Mouse (Mus musculus): ENCODE results near the gene Fam92b. TPM values are rescaled to one million over a fixed set of nuclear protein-coding genes. Genes with fewer than 3 reads are reported as not detected.

Fam92b gene
- polyA plus RNA-seq, 1 experiment from 2014 or later: 0.78 TPM

DNA sequence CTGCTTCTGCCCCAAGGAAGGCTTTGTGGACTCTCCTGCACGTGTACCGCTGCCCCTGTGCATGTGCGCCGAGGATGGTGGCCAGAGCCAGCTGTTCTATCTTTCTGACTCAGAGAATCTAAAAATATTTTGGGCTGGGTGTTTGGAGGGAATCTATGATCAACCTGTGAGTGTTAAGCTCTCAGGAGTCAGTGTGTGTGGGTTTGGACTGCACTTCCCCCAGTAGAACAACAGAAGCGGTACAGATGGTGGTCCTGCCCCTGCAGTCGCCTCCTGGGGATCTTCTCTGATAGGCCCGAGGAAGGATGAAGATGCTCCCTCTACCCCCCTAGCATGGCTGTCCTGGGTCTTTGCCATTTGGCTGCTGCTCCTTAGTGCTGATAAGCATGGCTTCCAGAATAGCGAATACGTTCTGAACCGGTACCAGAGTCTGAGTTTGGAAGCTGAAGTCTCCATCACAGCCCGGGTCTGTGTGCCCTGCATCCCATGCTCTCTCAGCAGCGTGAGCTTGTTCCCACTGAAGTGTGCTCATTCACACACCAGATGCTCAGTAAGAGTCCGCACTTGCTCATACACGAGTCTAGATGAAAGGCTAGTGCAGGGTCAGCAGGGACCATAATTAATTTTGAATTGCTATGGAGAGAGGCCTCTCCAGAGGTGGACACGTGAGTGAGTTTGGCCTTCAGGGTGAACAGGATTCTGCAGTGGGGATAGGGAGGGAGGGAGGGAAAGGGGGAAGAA is 33.2 kb downstream of the Fam92b start:
- Histone ChIP-seq H3K9ac (no peak overlapping the region), H3K4me2 (replicated peaks) (no peak overlapping the region), H3K27ac (no peak overlapping the region), H3K9me3 (no peaks in the 10 kb centered on the region; the same call in 1 of the 2 replicates), H3K4me1 (replicated peaks) (peaks cover 16% of the 10 kb centered on the region), H3K36me3 (no peaks in the 10 kb centered on the region), H3K27me3 (replicated peaks) (no peaks in the 10 kb centered on the region), H3K4me3 (replicated peaks) (no peak overlapping the region)
- ATAC-seq: no peak
- WGBS: 64% methylated on average over 15 of the region's 15 CpGs

DNA sequence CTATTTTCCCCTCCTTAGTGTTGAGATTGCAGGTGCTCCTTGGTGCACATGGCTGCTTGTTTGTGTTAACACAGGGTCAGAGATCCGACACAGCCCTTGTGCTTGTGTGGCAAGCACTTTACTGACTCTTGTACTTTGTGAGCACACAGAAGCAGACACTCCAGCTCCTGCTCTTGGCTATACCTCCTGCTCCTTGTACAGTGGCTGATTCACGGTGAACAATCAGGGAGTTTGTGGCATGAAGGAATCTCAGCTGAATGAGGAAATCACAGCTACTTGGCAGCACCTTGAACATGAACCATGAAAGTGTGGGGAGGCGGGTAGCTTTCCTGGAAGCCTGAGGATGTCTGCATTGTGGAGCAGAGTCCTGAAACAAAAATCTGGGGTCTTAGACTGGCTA is 36.5 kb downstream of the Fam92b start:
- Histone ChIP-seq H3K27ac (peak overlapping the region; percentile 6; the same call in 1 of the 2 replicates), H3K27me3 (replicated peaks) (no peaks in the 10 kb centered on the region), H3K4me1 (replicated peaks) (peaks cover 28% of the 10 kb centered on the region), H3K36me3 (no peaks in the 10 kb centered on the region), H3K4me3 (replicated peaks) (no peak overlapping the region), H3K4me2 (replicated peaks) (no peak overlapping the region), H3K9me3 (no peaks in the 10 kb centered on the region; the same call in 1 of the 2 replicates), H3K9ac (no peak overlapping the region)
- ATAC-seq: 0 out of 2 replicates have a peak, but pooled peaks have one; percentile 29
- WGBS: 54% methylated on average over 3 of the region's 3 CpGs

DNA sequence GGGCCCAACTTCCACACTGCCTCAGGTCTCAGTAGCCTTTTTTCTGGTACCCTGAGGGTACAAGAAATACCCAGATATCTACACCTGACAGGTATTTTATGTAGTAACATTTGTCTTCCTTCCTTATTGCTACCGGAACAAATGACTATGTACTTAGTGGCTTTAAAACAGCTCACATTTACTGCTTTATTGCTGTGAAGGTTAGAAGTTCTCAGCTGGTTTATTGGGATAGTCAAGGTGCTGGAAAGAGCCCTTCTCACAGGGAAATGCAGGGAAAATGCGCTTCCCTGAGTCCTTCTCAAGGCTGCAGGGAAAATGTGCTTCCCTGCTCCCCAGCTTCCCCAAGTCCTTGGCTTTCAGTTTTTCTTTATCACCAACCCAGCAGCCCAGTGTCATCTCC is 38.3 kb downstream of the Fam92b start:
- H3K4me1 ChIP-seq (replicated peaks): peaks cover 28% of the 10 kb centered on the region

DNA sequence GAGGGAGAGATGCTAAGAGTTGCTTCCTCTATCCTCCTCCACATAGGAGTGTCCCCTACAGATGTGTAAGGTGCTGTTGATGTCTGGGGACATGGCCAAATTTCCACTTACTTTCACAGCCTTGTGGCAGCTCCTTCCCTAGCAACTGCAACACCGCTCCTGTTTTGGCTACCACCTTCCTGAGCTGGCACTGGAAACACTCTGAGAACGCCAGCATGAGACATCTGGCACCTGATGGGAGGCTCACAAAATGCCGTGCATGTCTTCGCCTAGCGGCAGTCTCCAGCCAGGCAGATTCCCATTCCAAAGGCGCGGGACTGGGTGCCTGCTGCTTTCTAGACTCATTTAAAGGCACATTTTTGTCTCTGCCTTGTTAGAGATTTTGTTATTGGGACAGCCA is 40.6 kb downstream of the Fam92b start:
- no peak for ATAC-seq
- Histone ChIP-seq H3K9me3 (no peaks in the 10 kb centered on the region), H3K4me1 (replicated peaks) (peaks cover 28% of the 10 kb centered on the region), H3K9ac (no peak overlapping the region), H3K4me3 (replicated peaks) (no peak overlapping the region), H3K27ac (no peak overlapping the region), H3K27me3 (replicated peaks) (no peaks in the 10 kb centered on the region), H3K4me2 (replicated peaks) (no peak overlapping the region), H3K36me3 (no peaks in the 10 kb centered on the region)
- WGBS: 66% methylated on average over 7 of the region's 7 CpGs

More for the DNA sequence above, 38.3 kb downstream of the Fam92b start:
- WGBS: 54% methylated on average over 2 of the region's 2 CpGs
- Histone ChIP-seq H3K27ac (peak overlapping the region; percentile 76), H3K9me3 (no peaks in the 10 kb centered on the region), H3K36me3 (no peaks in the 10 kb centered on the region), H3K27me3 (replicated peaks) (no peaks in the 10 kb centered on the region), H3K4me2 (replicated peaks) (no peak overlapping the region), H3K9ac (no peak overlapping the region), H3K4me3 (replicated peaks) (no peak overlapping the region)
- peak; percentile 85 for ATAC-seq

DNA sequence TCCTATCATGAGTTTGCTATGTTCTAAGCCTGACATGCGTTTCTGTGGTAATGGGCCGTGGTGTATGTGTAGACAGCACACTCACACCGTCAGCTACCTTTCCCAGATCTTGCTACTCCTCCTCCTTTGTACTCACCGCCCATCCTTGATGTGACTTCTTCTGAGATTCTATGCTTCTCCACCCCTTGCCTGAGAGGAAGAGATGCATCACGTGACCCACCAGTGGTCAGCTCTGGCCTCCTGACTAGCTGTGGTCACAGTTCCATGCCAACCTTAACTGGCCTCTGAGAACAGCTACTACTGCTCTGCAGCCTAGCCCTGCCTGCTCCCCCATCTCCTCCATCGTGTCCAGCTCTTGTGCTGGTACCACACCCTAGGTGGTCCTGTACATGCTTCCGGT is 41.6 kb downstream of the Fam92b start:
- no peak overlapping the region for H3K9ac ChIP-seq
- H3K27ac ChIP-seq: no peak overlapping the region
- no peak overlapping the region for H3K4me3 ChIP-seq (replicated peaks)
- peaks cover 24% of the 10 kb centered on the region for H3K4me1 ChIP-seq (replicated peaks)
- H3K9me3 ChIP-seq: no peaks in the 10 kb centered on the region
- no peaks in the 10 kb centered on the region for H3K27me3 ChIP-seq (replicated peaks)
- H3K4me2 ChIP-seq (replicated peaks): no peak overlapping the region
- H3K36me3 ChIP-seq: no peaks in the 10 kb centered on the region
- ATAC-seq: no peak
- WGBS: 90% methylated on average over 7 of the region's 7 CpGs

DNA sequence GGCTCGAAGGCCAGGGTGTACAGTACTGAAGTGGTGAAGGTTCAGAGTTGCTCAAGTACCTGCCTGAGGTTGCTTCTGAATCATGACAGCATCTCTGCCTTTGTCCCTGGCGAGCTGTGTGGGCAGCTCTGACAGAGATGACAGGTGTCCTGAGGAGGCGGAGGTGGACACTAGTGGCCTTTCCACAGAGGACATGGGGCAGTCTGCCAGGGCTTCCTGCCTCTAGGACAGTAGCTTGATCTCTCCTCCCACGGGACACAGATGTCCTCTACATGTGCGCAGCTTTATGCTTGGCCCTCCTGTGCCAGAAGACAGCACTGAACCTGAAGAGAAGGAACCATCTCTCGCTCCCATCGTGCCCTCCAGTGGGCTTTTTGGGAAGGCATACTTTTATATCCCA is 44.1 kb downstream of the Fam92b start:
- Histone ChIP-seq H3K36me3 (no peaks in the 10 kb centered on the region), H3K9ac (no peak overlapping the region), H3K27me3 (replicated peaks) (no peaks in the 10 kb centered on the region), H3K4me3 (replicated peaks) (no peak overlapping the region), H3K4me2 (replicated peaks) (no peak overlapping the region), H3K9me3 (no peaks in the 10 kb centered on the region), H3K27ac (no peak overlapping the region), H3K4me1 (replicated peaks) (peaks cover 6% of the 10 kb centered on the region; the same call in 1 of the 2 replicates)
- WGBS: 81% methylated on average over 7 of the region's 7 CpGs
- ATAC-seq: no peak

DNA sequence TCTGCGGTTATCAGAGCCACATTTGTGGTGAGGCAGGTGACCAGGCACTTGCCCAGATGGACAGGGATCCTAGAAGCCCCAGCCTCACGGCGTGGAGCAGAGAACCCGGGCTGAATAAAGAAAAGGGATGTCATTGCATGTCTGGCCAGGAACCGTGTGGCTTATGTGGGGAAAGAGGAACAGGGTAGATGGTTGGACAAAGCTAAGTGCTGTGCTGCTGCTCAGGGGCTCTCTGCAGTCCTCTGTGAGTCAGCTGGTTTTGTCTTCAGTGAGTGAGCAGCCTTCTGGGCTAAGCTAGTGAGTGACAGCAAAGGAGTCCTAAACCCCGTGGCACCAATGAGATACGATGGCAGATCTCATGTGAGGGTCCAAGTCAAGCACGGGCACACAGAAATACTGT is 46.1 kb downstream of the Fam92b start:
- Histone ChIP-seq H3K4me1 (replicated peaks) (peaks cover 11% of the 10 kb centered on the region), H3K9me3 (no peaks in the 10 kb centered on the region), H3K27me3 (replicated peaks) (no peaks in the 10 kb centered on the region), H3K4me2 (replicated peaks) (no peak overlapping the region), H3K9ac (no peak overlapping the region), H3K4me3 (replicated peaks) (no peak overlapping the region), H3K27ac (no peak overlapping the region), H3K36me3 (no peaks in the 10 kb centered on the region)
- 89% methylated on average over 8 of the region's 8 CpGs for WGBS
- ATAC-seq: no peak

DNA sequence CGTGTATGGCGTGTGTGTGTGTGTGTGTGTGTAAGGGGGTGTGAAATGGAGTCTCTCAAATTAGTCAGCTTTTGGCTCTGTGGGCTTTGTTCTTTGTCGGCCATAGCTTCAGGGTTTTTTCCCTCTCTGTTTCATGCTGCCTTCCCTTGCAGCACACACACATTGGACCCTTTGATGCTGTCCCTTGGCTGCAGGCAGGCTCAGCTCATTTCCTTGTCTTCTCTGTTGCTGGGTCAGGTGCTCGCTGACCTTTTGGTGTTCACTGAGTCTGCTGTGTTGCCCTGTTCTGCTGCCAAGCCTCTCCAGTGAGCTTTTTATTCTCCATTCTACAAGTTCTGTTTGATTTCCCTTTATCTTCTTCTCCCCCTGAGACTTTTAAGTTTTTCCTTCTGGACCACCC is 47.7 kb downstream of the Fam92b start:
- Histone ChIP-seq H3K9me3 (no peaks in the 10 kb centered on the region), H3K4me3 (replicated peaks) (no peak overlapping the region), H3K9ac (no peak overlapping the region), H3K4me2 (replicated peaks) (no peak overlapping the region), H3K27me3 (replicated peaks) (no peaks in the 10 kb centered on the region), H3K36me3 (no peaks in the 10 kb centered on the region), H3K27ac (no peak overlapping the region), H3K4me1 (replicated peaks) (peaks cover 19% of the 10 kb centered on the region)
- 75% methylated on average over 4 of the region's 4 CpGs for whole genome bisulfite sequencing
- ATAC-seq: no peak

DNA sequence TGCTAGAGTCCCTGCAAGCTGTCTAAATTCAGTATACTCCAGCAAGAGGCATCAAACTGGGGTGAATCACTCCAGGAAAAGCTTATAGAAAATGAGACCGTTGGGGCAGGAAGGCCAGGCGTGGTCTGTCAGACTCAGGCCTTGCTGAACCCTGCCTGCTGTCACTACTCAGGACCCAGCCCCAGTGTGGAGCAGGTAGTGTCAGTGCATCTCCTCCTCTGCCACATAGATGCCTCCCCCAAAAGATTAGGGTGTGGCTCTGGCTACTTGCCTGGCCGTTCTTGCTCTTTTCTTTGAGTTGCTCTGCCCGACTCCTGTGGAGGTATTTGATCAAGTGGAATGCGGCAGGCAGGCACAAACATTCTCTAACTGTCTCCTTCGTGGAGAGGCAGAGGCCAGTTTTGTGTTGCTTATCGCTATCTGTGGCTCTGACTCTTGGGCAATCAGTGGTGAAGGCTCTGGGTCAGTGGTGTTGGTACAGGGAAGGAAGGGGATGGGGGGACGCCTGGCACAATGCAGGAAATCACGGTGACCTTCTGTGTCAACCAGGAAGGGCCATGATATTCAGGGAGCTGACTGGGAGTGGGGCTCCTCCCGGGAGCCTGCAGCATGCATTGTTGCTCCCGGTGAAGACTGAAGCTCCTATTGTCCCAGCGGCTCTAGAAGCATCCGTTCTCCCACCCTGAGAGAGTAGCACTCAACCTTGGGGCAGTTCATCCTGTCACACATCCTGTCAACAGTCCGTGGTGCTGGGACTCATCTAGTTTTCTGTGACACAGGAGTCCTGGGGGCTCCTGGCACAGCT is 50.7 kb downstream of the Fam92b start:
- H3K4me2 ChIP-seq (replicated peaks): peak overlapping the region; percentile 6; the same call in 1 of the 2 replicates
- H3K36me3 ChIP-seq: no peaks in the 10 kb centered on the region
- no peak overlapping the region for H3K9ac ChIP-seq
- H3K4me1 ChIP-seq (replicated peaks): peaks cover 26% of the 10 kb centered on the region
- WGBS: 23% methylated on average over 14 of the region's 14 CpGs
- H3K27ac ChIP-seq: peak overlapping the region; percentile 48; the same call in 1 of the 2 replicates
- ATAC-seq: 0 out of 2 replicates have a peak, but pooled peaks have one; percentile 45
- no peaks in the 10 kb centered on the region for H3K27me3 ChIP-seq (replicated peaks)
- H3K9me3 ChIP-seq: no peaks in the 10 kb centered on the region
- no peak overlapping the region for H3K4me3 ChIP-seq (replicated peaks)

DNA sequence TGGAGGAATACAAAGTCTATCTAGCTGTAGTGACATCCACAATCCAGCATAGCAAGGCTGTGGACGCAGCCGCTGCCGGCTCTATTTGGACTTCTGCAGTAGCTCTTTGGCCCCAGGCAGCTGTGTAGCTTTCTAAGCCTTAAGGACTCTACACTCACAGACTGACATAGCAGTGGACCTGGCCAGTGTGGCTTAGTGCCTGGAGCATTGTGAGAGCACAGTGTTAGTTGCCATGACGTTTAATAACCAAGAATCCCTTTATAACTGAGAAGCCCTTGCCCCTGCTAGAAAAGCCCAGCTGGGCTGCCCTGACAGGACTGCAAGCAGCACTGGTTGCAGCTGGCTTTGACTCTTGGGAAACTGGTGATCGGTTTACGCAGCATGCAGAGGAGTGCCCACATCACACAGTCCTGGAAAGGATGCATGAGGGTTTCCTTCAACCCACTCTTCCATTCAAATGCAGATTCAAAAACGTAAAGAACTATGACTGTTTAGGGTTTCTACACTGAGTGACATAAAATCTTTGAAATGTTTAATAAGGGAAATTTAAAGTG is 52.4 kb downstream of the Fam92b start:
- 58% methylated on average over 7 of the region's 7 CpGs for WGBS
- Histone ChIP-seq H3K4me2 (replicated peaks) (no peak overlapping the region), H3K27me3 (replicated peaks) (no peaks in the 10 kb centered on the region), H3K36me3 (no peaks in the 10 kb centered on the region), H3K9ac (no peak overlapping the region), H3K4me3 (replicated peaks) (no peak overlapping the region), H3K9me3 (no peaks in the 10 kb centered on the region), H3K4me1 (replicated peaks) (peaks cover 28% of the 10 kb centered on the region), H3K27ac (peak overlapping the region; percentile 14; the same call in 1 of the 2 replicates)
- no peak for ATAC-seq

DNA sequence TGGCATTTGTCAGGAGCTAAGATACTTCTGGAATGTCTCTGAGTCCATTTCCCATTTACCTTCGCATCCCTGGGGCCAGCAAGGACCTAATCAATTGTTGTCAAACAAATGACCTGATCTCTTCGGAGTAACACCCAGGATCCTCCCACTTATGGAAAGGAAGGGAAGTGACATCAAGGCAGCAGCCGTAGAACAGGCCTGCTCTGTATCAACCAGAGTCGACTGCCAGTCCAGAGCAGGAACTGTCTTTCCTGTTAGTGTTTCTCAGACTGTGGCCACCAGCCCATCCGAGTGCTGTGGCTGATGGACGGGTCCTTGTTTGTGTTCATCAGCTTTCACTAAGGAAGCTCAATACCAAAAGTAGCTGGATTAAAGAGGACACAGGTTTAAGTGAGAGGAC is 53.0 kb downstream of the Fam92b start:
- WGBS: 16% methylated on average over 6 of the region's 6 CpGs
- H3K9ac ChIP-seq: no peak overlapping the region
- H3K36me3 ChIP-seq: no peaks in the 10 kb centered on the region

DNA sequence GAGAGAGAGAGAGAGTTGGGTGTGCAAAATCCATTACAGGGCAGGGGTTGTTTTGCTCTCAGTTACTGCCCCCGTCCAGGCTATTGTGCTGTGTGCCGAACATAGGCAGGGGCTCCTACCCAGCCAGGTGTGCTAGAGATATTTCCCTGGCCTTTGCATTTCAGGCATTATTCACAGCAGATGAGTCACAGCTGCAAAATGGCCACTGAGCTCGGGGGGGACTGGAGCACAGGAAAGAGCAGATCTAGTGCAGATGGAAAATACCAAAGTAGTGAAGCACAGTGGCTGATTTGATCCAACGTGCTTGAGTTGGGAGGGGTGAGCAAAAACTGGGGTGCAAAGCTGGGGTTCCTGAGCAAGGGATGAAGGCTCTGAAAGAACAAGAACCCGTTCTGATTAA is 56.3 kb downstream of the Fam92b start:
- Histone ChIP-seq H3K4me2 (replicated peaks) (no peak overlapping the region), H3K27ac (no peak overlapping the region), H3K36me3 (no peaks in the 10 kb centered on the region), H3K4me1 (replicated peaks) (peaks cover 21% of the 10 kb centered on the region), H3K9me3 (no peaks in the 10 kb centered on the region), H3K4me3 (replicated peaks) (no peak overlapping the region), H3K27me3 (replicated peaks) (peaks cover 8% of the 10 kb centered on the region; the same call in 1 of the 2 replicates), H3K9ac (no peak overlapping the region)
- no peak for ATAC-seq
- WGBS: 44% methylated on average over 5 of the region's 5 CpGs

More for the DNA sequence above, 53.0 kb downstream of the Fam92b start:
- H3K27ac ChIP-seq: no peak overlapping the region
- H3K9me3 ChIP-seq: no peaks in the 10 kb centered on the region
- H3K4me1 ChIP-seq (replicated peaks): peaks cover 32% of the 10 kb centered on the region
- no peak overlapping the region for H3K4me2 ChIP-seq (replicated peaks)
- no peaks in the 10 kb centered on the region for H3K27me3 ChIP-seq (replicated peaks)
- H3K4me3 ChIP-seq (replicated peaks): no peak overlapping the region
- ATAC-seq: no peak
